Mouse (Mus musculus) cerebellum, adult 2 months (tissue): ENCODE results near the gene Samd4. TPM values are rescaled to one million over a fixed set of nuclear protein-coding genes. Genes with fewer than 3 reads are reported as not detected.

Experiments used
- DNase-seq, 2 experiments: peaks; one replicate each; pipeline ENCODE4 v3.0.0; 2021
- H3K27ac ChIP-seq: fragments of 200-500 bp; 2 replicates; pipeline ENCODE4 v1.5.1; 2012; ENCODE audit warnings: low read length, control low read depth, inconsistent platforms; ENCODE audit not compliant: insufficient read depth
- H3K27me3 ChIP-seq: fragments of 200-500 bp; 2 replicates; pipeline ENCODE4 v1.6.1; 2012; ENCODE audit warnings: inconsistent platforms, mild to moderate bottlenecking, low read length, moderate library complexity; ENCODE audit not compliant: control insufficient read depth, insufficient read depth
- H3K4me1 ChIP-seq: fragments of 200-500 bp; 2 replicates; pipeline ENCODE4 v1.6.1; 2011; ENCODE audit warnings: low read length; ENCODE audit not compliant: control insufficient read depth, insufficient read depth
- H3K4me3 ChIP-seq: fragments of 200-500 bp; replicated peaks from 2 replicates; pipeline ENCODE3; 2011; ENCODE audit warnings: mild to moderate bottlenecking, low read depth, low read length, control low read depth; ENCODE audit not compliant: insufficient read depth
- CTCF ChIP-seq: fragments of 200-500 bp; IDR thresholded peaks from 2 replicates; pipeline ENCODE4 v1.5.1; 2011; ENCODE audit warnings: low read depth, mild to moderate bottlenecking, control low read depth, low read length, moderate library complexity, borderline replicate concordance; ENCODE audit not compliant: insufficient read depth
- POLR2A ChIP-seq: fragments of 200-500 bp; IDR thresholded peaks from 2 replicates; pipeline ENCODE4 v1.6.1; 2011; ENCODE audit warnings: low read length, control low read depth, borderline replicate concordance; ENCODE audit not compliant: insufficient read depth
- WGBS: fragments of 180-500 bp; shearing (Covaris S2); methylation state at CpG from one replicate; pipeline ENCODE4 v1.1.7; 2018; 5-methylcytosine and 5-hydroxymethylcytosine counted together
- polyA plus RNA-seq: library from polyadenylated mRNA; depleted of rRNA; stranded (reverse); fragments of >200 nt; gene quantifications from 2 replicates; pipeline ENCODE4 v1.2.3, GENCODE M21; 2012

The Samd4 gene
- polyA plus RNA-seq, 1 experiment: 23.8 TPM

DNA sequence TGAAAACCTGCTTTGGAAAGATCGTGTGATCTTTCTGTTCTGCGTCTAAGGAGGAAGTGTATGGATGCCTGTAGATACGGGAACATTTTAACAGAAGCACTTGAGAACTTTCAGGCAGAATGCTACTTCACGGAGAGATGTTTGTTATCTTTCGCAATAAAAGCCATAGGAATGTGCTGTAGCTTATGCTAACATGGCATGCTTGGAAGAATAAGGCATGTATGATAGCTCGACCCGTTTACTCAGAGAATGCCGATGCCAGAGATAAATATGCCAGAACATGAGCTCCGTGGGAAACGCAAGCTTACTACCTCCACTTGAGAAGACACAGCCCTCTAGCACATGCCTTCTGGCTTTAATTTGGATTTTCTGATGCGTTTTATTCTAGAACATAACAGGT lies 94.1 kb downstream of the Samd4 start:
- Histone ChIP-seq H3K4me3 (no peak overlapping the region), H3K4me1 (no peaks in the 10 kb centered on the region), H3K27ac (no peak overlapping the region), H3K27me3 (no peaks in the 10 kb centered on the region)
- no peak for DNase-seq
- TF ChIP-seq CTCF: no peak
- TF ChIP-seq POLR2A: no peak
- 92% methylated on average over 11 of the region's 11 CpGs for WGBS

DNA sequence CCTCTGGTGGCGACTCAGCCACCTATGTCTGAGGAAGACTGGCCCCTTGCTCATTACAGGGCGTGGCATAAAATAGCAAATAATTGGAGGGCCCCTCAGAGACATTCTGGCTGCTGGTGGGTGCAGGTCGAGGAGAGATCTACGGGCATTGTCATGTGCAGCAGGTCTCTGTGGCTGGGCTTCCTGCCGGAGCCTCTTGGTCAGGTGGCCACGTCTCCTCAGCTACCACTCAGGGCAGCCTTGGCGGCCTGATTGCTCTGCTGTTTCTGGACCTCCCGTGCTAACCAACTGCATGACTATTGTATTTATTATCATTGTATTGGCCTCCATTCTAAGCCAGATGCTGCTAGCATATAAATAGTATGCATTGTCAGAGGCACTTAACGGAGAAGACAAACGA lies 95.0 kb downstream of the Samd4 start:
- Histone ChIP-seq H3K27ac (no peak overlapping the region), H3K4me3 (no peak overlapping the region), H3K4me1 (no peaks in the 10 kb centered on the region), H3K27me3 (no peaks in the 10 kb centered on the region)
- WGBS: 52% methylated on average over 10 of the region's 10 CpGs
- no peak for TF ChIP-seq POLR2A
- no peak for TF ChIP-seq CTCF
- DNase-seq: no peak

- no peak for TF ChIP-seq CTCF
- no peak for TF ChIP-seq POLR2A
- Histone ChIP-seq H3K4me3 (no peak overlapping the region), H3K27ac (no peak overlapping the region), H3K4me1 (no peaks in the 10 kb centered on the region), H3K27me3 (no peaks in the 10 kb centered on the region)
- DNase-seq: no peak
- 86% methylated on average over 5 of the region's 5 CpGs for WGBS
Observed at GRCm38 (mm10) chr14:46979172-46979571, 96.5 kb downstream of the Samd4 start.

- no peak overlapping the region for H3K4me3 ChIP-seq
Observed at GRCm38 (mm10) chr14:46980736-46981438, 98.2 kb downstream of the Samd4 start.

GRCm38 (mm10) chr14:46982106-46982505 lies 99.5 kb downstream of the Samd4 start:
- H3K4me1 ChIP-seq: no peaks in the 10 kb centered on the region

More at GRCm38 (mm10) chr14:46980736-46981438, 98.2 kb downstream of the Samd4 start:
- WGBS: 76% methylated on average over 17 of the region's 17 CpGs
- no peaks in the 10 kb centered on the region for H3K4me1 ChIP-seq
- TF ChIP-seq POLR2A (no peak), CTCF (no peak)
- no peaks in the 10 kb centered on the region for H3K27me3 ChIP-seq
- DNase-seq: no peak
- H3K27ac ChIP-seq: no peak overlapping the region

DNA sequence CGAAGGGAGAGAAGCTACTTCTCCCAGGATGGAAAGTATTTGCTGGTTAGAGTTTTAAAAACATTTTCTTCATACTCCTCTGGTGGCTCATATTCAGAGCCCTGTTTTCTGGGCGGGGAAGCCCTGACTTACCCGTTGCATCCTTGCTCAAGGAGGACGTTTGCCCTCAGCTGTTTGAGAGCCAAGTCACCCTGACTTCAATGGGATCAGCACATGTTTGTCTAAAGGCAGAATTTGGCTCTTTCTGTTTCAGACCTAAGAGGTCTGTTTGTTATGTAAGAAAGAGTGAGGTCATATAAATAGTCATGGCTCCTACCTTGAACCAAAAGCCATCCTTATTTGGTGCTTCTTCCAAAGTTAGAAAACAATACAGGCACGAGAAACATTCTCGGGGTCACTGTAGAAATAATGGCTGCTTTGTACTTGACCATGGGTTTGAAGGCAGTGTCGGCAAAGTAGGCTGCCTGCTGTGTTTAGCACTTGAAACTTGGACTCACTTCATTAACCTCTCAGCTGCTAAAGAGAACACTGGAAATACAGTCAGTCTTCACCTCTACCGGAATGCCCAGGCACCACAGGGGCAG lies 102.0 kb downstream of the Samd4 start:
- 38% methylated on average over 8 of the region's 8 CpGs for WGBS
- Histone ChIP-seq H3K27ac (no peak overlapping the region), H3K4me1 (no peaks in the 10 kb centered on the region), H3K27me3 (no peaks in the 10 kb centered on the region), H3K4me3 (no peak overlapping the region)
- no peak for DNase-seq
- TF ChIP-seq CTCF: no peak
- no peak for TF ChIP-seq POLR2A

More at GRCm38 (mm10) chr14:46982106-46982505, 99.5 kb downstream of the Samd4 start:
- Histone ChIP-seq H3K27me3 (no peaks in the 10 kb centered on the region), H3K27ac (no peak overlapping the region), H3K4me3 (no peak overlapping the region)
- 26% methylated on average over 6 of the region's 6 CpGs for WGBS
- TF ChIP-seq POLR2A (no peak), CTCF (no peak)
- no peak for DNase-seq

- no peak overlapping the region for H3K27ac ChIP-seq
- no peaks in the 10 kb centered on the region for H3K27me3 ChIP-seq
- no peak overlapping the region for H3K4me3 ChIP-seq
- H3K4me1 ChIP-seq: 0 out of 2 replicates have a peak, but pooled peaks cover 3% of the 10 kb centered on the region
- TF ChIP-seq POLR2A (no peak), CTCF (no peak)
- DNase-seq: peak in 1 of 2 experiments; percentile 32
- 50% methylated on average over 4 of the region's 4 CpGs for WGBS
Observed at GRCm38 (mm10) chr14:46989694-46990093, 107.0 kb downstream of the Samd4 start.

- no peak for TF ChIP-seq POLR2A
- no peak for TF ChIP-seq CTCF
- 88% methylated on average over 3 of the region's 3 CpGs for WGBS
Observed at GRCm38 (mm10) chr14:46990450-46990849, 107.8 kb downstream of the Samd4 start.

More at GRCm38 (mm10) chr14:46990450-46990849, 107.8 kb downstream of the Samd4 start:
- H3K27ac ChIP-seq: no peak overlapping the region
- H3K4me1 ChIP-seq: 0 out of 2 replicates have a peak, but pooled peaks cover 3% of the 10 kb centered on the region
- DNase-seq: no peak
- H3K4me3 ChIP-seq: no peak overlapping the region
- H3K27me3 ChIP-seq: no peaks in the 10 kb centered on the region
